Mouse (Mus musculus) monocyte, adult 2 months (primary cell): Measurements from ENCODE around the gene Mms19.
"Not testable (repeated sequence)": the region's sequence is repeated elsewhere in the genome, so short reads cannot be mapped to it uniquely, and the experiment has no call there.

Experiments used
- DNase-seq, 2 experiments: peaks; one replicate each; pipeline ENCODE4 v3.0.0; 2022; ENCODE audit warnings: low spot score in 2 of 2, low read depth in 1 of 2

The Mms19 gene

GRCm38 (mm10) chr19:41934124-41934523 is 46.8 kb downstream of the Mms19 start:
- no peak for DNase-seq

- peak; percentile 92 to 95 for DNase-seq
These were observed 47.5 kb downstream of the Mms19 start, which contains the start of the genes Exosc1 and Zdhhc16 for GRCm38 (mm10) chr19:41933179-41934086. TSS of gene Exosc1 (minus strand) at chr19:41933423. TSS of gene Zdhhc16 (plus strand) at chr19:41933480.

GRCm38 (mm10) chr19:41932686-41933085 is 48.3 kb downstream of the Mms19 start:
- DNase-seq, result no peak

- no peak for DNase-seq
These were observed 60.4 kb downstream of the Mms19 start for GRCm38 (mm10) chr19:41920412-41921067.

GRCm38 (mm10) chr19:41919471-41919870 is 61.5 kb downstream of the Mms19 start:
- no peak for DNase-seq

- no peak for DNase-seq
These were observed 64.1 kb downstream of the Mms19 start for GRCm38 (mm10) chr19:41916853-41917252.

GRCm38 (mm10) chr19:41915294-41915693 is 65.7 kb downstream of the Mms19 start:
- DNase-seq, result no peak

GRCm38 (mm10) chr19:41914592-41914882 is 66.4 kb downstream of the Mms19 start:
- not testable (repeated sequence) for DNase-seq

- peak in 1 of 2 experiments; percentile 21 for DNase-seq
These were observed 67.0 kb downstream of the Mms19 start for GRCm38 (mm10) chr19:41913774-41914591.

- peak in 1 of 2 experiments; percentile 11 for DNase-seq
These were observed 68.6 kb downstream of the Mms19 start for GRCm38 (mm10) chr19:41912121-41913080.

GRCm38 (mm10) chr19:41911178-41912073 is 69.5 kb downstream of the Mms19 start, which contains the start of gene Pgam1:
TSS of gene Pgam1 (plus strand) at chr19:41911923.
- peak; percentile 92 to 94 for DNase-seq

- no peak for DNase-seq
These were observed 70.6 kb downstream of the Mms19 start for GRCm38 (mm10) chr19:41910396-41910795.

GRCm38 (mm10) chr19:41908736-41909135 is 72.2 kb downstream of the Mms19 start:
- DNase-seq, result no peak

GRCm38 (mm10) chr19:41907079-41907760 is 73.7 kb downstream of the Mms19 start:
- DNase-seq, result no peak

GRCm38 (mm10) chr19:41906311-41907078 is 74.5 kb downstream of the Mms19 start:
- DNase-seq, result no peak

GRCm38 (mm10) chr19:41905246-41905645 is 75.7 kb downstream of the Mms19 start:
- no peak for DNase-seq

GRCm38 (mm10) chr19:41902848-41903593 is 77.9 kb downstream of the Mms19 start:
- no peak for DNase-seq
